Mouse (Mus musculus): Measurements from ENCODE around the gene Mroh2a. TPM values are rescaled to one million over a fixed set of nuclear protein-coding genes. Genes with fewer than 3 reads are reported as not detected.
"Not testable (repeated sequence)": the region's sequence is repeated elsewhere in the genome, so short reads cannot be mapped to it uniquely, and the experiment has no call there.

Mroh2a gene
- total RNA-seq, 1 experiment: 0.76 TPM

- no peak overlapping the region for H3K4me3 ChIP-seq (ENCODE audit: insufficient read depth in 1 of 2, low read depth in 1 of 2, low read length in 2 of 2, poor library complexity in 1 of 2, severe bottlenecking in 1 of 2)
- H3K36me3 ChIP-seq (ENCODE audit: control insufficient read depth, insufficient read depth, low read length, poor library complexity, severe bottlenecking): no peaks in the 10 kb centered on the region
- no peak for DNase-seq (ENCODE audit: low read depth, low spot score)
- no peak overlapping the region for H3K27ac ChIP-seq (ENCODE audit: insufficient read depth, low read depth, low read length, poor library complexity, severe bottlenecking)
- in situ Hi-C loops (cut with MboI; ENCODE audit: low sequenced_read_pairs in 2 of 2, unreplicated experiment in 2 of 2): no loop called here
- no peaks in the 10 kb centered on the region for H3K9me3 ChIP-seq (ENCODE audit: control insufficient read depth, insufficient read depth, low read depth, low read length)
- no peak overlapping the region for H3K9ac ChIP-seq (ENCODE audit: insufficient read depth, low read depth, low read length, poor library complexity, severe bottlenecking)
- no peaks in the 10 kb centered on the region for H3K4me1 ChIP-seq (ENCODE audit: control insufficient read depth in 2 of 2, insufficient read depth in 2 of 2, low read length in 2 of 2, poor library complexity in 1 of 2)
- no peak for TF ChIP-seq ZC3H11A (IDR thresholded peaks at IDR 0.05; ENCODE audit: borderline replicate concordance, low read depth, low read length)
- no peak for TF ChIP-seq MAFK (IDR thresholded peaks at IDR 0.05; ENCODE audit: insufficient read depth, low read depth, low read length)
- TF ChIP-seq CHD2 (IDR thresholded peaks at IDR 0.05; ENCODE audit: low read depth, low read length): no peak
- TF ChIP-seq ZNF384 (IDR thresholded peaks at IDR 0.05; ENCODE audit: low read depth, low read length): no peak
- TF ChIP-seq HCFC1 (IDR thresholded peaks at IDR 0.05; ENCODE audit: borderline replicate concordance, insufficient read depth, low read length): no peak
Measured at GRCm38 (mm10) chr1:88219054-88219453, 7.7 kb upstream of the Mroh2a start.

GRCm38 (mm10) chr1:88220336-88220735 lies 6.5 kb upstream of the Mroh2a start:
- Histone ChIP-seq H3K9ac (ENCODE audit: insufficient read depth, low read depth, low read length, poor library complexity, severe bottlenecking) (no peak overlapping the region), H3K4me3 (ENCODE audit: insufficient read depth in 1 of 2, low read depth in 1 of 2, low read length in 2 of 2, poor library complexity in 1 of 2, severe bottlenecking in 1 of 2) (no peak overlapping the region), H3K9me3 (ENCODE audit: control insufficient read depth, insufficient read depth, low read depth, low read length) (no peaks in the 10 kb centered on the region), H3K4me1 (ENCODE audit: control insufficient read depth in 2 of 2, insufficient read depth in 2 of 2, low read length in 2 of 2, poor library complexity in 1 of 2) (no peaks in the 10 kb centered on the region), H3K27ac (ENCODE audit: insufficient read depth, low read depth, low read length, poor library complexity, severe bottlenecking) (no peak overlapping the region), H3K36me3 (ENCODE audit: control insufficient read depth, insufficient read depth, low read length, poor library complexity, severe bottlenecking) (no peaks in the 10 kb centered on the region)
- TF ChIP-seq ZC3H11A (IDR thresholded peaks at IDR 0.05; ENCODE audit: borderline replicate concordance, low read depth, low read length): no peak
- TF ChIP-seq ZNF384 (IDR thresholded peaks at IDR 0.05; ENCODE audit: low read depth, low read length): no peak
- TF ChIP-seq MAFK (IDR thresholded peaks at IDR 0.05; ENCODE audit: insufficient read depth, low read depth, low read length): no peak
- no peak for TF ChIP-seq HCFC1 (IDR thresholded peaks at IDR 0.05; ENCODE audit: borderline replicate concordance, insufficient read depth, low read length)
- no peak for TF ChIP-seq CHD2 (IDR thresholded peaks at IDR 0.05; ENCODE audit: low read depth, low read length)
- in situ Hi-C loops (cut with MboI; ENCODE audit: low sequenced_read_pairs in 2 of 2, unreplicated experiment in 2 of 2): no loop called here
- no peak for DNase-seq (ENCODE audit: low read depth, low spot score)

GRCm38 (mm10) chr1:88222216-88222615 lies 4.6 kb upstream of the Mroh2a start:
- no peaks in the 10 kb centered on the region for H3K36me3 ChIP-seq (ENCODE audit: control insufficient read depth, insufficient read depth, low read length, poor library complexity, severe bottlenecking)
- no peaks in the 10 kb centered on the region for H3K9me3 ChIP-seq (ENCODE audit: control insufficient read depth, insufficient read depth, low read depth, low read length)
- H3K9ac ChIP-seq (ENCODE audit: insufficient read depth, low read depth, low read length, poor library complexity, severe bottlenecking): no peak overlapping the region
- H3K4me1 ChIP-seq (ENCODE audit: control insufficient read depth in 2 of 2, insufficient read depth in 2 of 2, low read length in 2 of 2, poor library complexity in 1 of 2): no peaks in the 10 kb centered on the region
- in situ Hi-C loops (cut with MboI; ENCODE audit: low sequenced_read_pairs in 2 of 2, unreplicated experiment in 2 of 2): no loop called here
- DNase-seq (ENCODE audit: low read depth, low spot score): no peak
- H3K4me3 ChIP-seq (ENCODE audit: insufficient read depth in 1 of 2, low read depth in 1 of 2, low read length in 2 of 2, poor library complexity in 1 of 2, severe bottlenecking in 1 of 2): no peak overlapping the region
- no peak overlapping the region for H3K27ac ChIP-seq (ENCODE audit: insufficient read depth, low read depth, low read length, poor library complexity, severe bottlenecking)
- no peak for TF ChIP-seq CHD2 (IDR thresholded peaks at IDR 0.05; ENCODE audit: low read depth, low read length)
- no peak for TF ChIP-seq MAFK (IDR thresholded peaks at IDR 0.05; ENCODE audit: insufficient read depth, low read depth, low read length)

GRCm38 (mm10) chr1:88223011-88223515 lies 3.7 kb upstream of the Mroh2a start:
- H3K9me3 ChIP-seq (ENCODE audit: control insufficient read depth, insufficient read depth, low read depth, low read length); H3K27ac ChIP-seq (ENCODE audit: insufficient read depth, low read depth, low read length, poor library complexity, severe bottlenecking); H3K36me3 ChIP-seq (ENCODE audit: control insufficient read depth, insufficient read depth, low read length, poor library complexity, severe bottlenecking); DNase-seq (ENCODE audit: low read depth, low spot score); H3K4me3 ChIP-seq (ENCODE audit: insufficient read depth in 1 of 2, low read depth in 1 of 2, low read length in 2 of 2, poor library complexity in 1 of 2, severe bottlenecking in 1 of 2); H3K4me1 ChIP-seq (ENCODE audit: control insufficient read depth in 2 of 2, insufficient read depth in 2 of 2, low read length in 2 of 2, poor library complexity in 1 of 2); H3K9ac ChIP-seq (ENCODE audit: insufficient read depth, low read depth, low read length, poor library complexity, severe bottlenecking); in situ Hi-C loops (cut with MboI; ENCODE audit: low sequenced_read_pairs in 2 of 2, unreplicated experiment in 2 of 2): not testable (repeated sequence)

- in situ Hi-C loops (cut with MboI; ENCODE audit: low sequenced_read_pairs in 2 of 2, unreplicated experiment in 2 of 2): no loop called here
- H3K36me3 ChIP-seq (ENCODE audit: control insufficient read depth, insufficient read depth, low read length, poor library complexity, severe bottlenecking): no peaks in the 10 kb centered on the region
- H3K4me1 ChIP-seq (ENCODE audit: control insufficient read depth in 2 of 2, insufficient read depth in 2 of 2, low read length in 2 of 2, poor library complexity in 1 of 2): no peaks in the 10 kb centered on the region
- no peak for DNase-seq (ENCODE audit: low read depth, low spot score)
- no peak overlapping the region for H3K4me3 ChIP-seq (ENCODE audit: insufficient read depth in 1 of 2, low read depth in 1 of 2, low read length in 2 of 2, poor library complexity in 1 of 2, severe bottlenecking in 1 of 2)
- no peak overlapping the region for H3K27ac ChIP-seq (ENCODE audit: insufficient read depth, low read depth, low read length, poor library complexity, severe bottlenecking)
- TF ChIP-seq ZNF384 (IDR thresholded peaks at IDR 0.05; ENCODE audit: low read depth, low read length) (no peak), HCFC1 (IDR thresholded peaks at IDR 0.05; ENCODE audit: borderline replicate concordance, insufficient read depth, low read length) (no peak), ZC3H11A (IDR thresholded peaks at IDR 0.05; ENCODE audit: borderline replicate concordance, low read depth, low read length) (no peak), CHD2 (IDR thresholded peaks at IDR 0.05; ENCODE audit: low read depth, low read length) (no peak), MAFK (IDR thresholded peaks at IDR 0.05; ENCODE audit: insufficient read depth, low read depth, low read length) (no peak)
- H3K9me3 ChIP-seq (ENCODE audit: control insufficient read depth, insufficient read depth, low read depth, low read length): no peaks in the 10 kb centered on the region
- H3K9ac ChIP-seq (ENCODE audit: insufficient read depth, low read depth, low read length, poor library complexity, severe bottlenecking): no peak overlapping the region
Measured at GRCm38 (mm10) chr1:88223591-88223990, 3.2 kb upstream of the Mroh2a start.

All from ES-E14 (cell line).